Mouse (Mus musculus): Measurements from ENCODE around the gene Dtd1.

Dtd1 gene

DNA sequence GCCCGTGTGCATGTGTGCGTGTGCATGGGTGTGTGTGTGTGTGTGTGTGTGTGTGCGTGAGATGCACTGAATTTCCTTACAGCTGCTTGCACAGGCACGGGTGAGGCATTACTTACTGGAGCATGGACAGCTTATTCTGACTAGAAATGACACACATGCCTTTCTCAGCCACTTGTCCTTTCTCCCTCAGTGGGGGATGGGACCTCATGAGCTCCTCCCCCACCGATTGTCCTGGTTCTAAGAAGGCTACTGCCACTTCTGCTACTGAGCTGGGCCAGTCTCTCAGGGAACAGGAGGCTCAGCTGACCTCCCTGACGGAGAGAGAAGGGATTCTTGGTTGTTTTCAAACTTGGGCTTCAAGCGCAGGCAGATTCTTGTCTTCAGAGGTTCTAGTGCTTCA is 40.4 kb downstream of the Dtd1 start:
- no peak for DNase-seq (ENCODE audit: low spot score)

DNA sequence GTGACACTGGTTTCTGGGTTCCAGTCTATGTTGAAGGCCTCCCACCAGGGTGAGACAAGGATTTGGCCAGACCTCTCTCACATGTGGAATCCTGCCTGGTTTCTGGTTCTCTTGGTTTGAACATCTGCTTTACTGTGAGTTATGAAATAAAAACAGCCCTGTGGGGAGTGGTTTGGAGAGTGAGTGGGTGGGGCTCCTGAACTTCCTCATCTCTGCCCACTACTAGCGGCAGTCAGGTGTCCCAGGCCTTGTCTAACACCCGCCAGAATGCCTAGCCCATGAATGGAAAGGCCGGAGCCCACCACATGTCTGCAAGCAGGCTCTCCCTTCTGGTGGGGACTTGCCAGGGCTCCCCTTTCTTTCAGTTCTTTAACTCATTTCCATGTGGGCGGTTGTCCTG is 42.3 kb downstream of the Dtd1 start:
- no peak for DNase-seq (ENCODE audit: low spot score)

DNA sequence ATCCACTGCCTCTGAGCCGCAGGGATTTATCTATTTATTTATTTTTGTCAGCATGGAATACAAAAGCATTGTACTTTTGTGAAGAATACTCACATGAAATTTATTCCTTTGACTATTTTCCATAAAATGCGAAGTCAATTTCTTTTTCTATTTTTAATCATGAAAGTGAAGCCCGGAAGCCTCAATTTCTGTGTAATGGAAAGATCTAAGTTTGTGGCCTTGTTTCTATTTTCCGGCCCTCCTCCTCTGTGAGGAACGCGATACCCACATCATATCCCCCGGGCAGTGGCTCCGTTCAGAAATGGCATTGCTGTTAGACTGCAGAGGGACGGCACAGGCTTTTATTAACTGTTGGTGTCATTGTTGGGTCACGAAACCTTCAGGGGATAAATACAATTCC is 46.7 kb downstream of the Dtd1 start:
- DNase-seq (ENCODE audit: low spot score): no peak

DNA sequence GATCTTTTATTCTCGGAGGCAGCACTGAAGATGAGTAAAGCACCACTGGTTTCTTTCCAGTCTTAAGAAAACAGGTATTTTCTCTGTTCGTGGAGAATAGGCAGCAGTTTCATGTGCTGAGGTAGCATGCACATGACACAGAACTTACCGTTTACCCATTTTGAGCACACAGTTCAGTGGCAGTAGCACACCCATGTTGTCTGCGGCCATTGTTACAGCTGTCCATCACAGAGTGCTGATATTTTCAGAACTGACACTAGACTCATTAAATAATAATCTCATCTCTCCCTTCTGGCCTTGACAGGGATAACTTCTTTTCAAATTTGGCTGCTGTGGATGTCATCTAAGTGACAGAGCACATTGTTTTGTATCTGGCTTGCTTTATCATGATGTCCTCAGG is 47.5 kb downstream of the Dtd1 start:
- DNase-seq (ENCODE audit: low spot score): no peak

DNA sequence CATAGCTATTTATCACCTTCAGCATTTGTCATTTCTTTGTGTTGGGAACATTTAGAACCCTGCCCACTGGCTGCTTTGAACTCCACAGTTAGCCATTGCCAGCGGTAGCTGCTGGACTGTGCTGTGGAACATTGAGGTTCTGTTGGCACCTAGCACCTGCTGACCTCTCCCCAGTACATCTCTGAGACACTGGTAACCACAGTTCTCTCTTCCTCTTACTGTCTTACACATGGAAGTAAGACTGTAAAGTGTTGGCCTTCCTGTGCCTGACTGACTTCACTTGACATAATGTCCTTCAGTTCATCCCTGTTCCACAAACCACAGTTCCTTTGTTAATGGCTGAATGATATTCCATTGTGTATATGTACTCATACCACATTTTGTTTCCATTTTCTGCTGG is 50.3 kb downstream of the Dtd1 start:
- no peak for DNase-seq (ENCODE audit: low spot score)

DNA sequence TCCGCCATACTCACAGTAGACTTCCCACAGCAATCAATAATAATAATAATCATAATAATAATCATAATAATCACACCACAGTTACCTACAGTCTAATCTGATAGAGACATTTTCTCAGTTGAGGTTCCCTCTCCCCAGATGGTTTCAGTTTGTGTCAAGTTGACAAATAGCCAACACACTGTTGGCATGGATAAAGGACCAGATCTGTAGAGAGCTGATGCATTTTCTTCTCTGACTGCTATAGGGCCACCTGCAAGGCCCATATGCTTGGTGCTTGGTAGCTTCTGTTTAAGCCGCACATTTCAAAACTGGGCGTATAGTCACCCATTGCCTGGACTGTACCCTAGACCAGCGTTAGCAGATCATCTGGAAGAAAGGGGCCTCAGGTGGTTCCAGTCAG is 53.1 kb downstream of the Dtd1 start:
- DNase-seq (ENCODE audit: low spot score): no peak

DNA sequence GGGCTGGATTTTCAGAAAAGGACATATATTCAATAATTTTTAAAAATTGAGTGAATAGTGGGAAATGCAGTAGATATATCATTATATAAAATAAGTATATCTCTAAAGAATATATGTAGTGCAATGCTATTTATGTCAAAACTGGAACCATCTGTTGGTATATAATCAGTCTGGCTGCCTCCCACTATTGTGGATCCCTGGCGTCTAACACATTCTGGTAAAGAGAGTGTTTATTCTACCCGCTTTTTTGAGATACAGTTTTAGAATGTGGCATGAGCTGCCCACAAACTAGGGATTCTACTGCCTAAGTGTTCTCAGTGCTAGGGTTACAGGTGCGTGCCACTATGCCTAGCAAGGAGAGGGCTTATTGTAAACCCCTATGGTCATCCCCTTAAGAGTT is 55.6 kb downstream of the Dtd1 start:
- no peak for DNase-seq (ENCODE audit: low spot score)

DNA sequence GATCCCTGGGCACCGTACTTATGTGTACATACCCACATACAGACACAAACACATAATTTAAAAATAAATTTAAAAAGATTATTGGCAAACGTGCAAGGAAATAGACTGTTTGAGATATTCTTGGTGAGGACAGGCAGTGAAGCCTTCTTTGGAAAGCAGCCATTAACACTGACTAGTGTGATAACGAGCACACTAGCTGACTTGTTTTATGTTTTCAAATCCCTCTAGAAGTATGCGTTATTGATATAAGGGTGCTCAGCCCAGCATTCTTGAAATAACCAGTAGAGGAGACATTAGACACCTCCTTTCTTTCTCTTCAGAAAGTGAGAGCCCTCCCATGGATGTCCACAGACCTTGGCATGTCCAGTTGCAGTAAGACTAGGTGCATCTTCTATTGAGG is 68.8 kb downstream of the Dtd1 start:
- no peak for DNase-seq (ENCODE audit: low spot score)

DNA sequence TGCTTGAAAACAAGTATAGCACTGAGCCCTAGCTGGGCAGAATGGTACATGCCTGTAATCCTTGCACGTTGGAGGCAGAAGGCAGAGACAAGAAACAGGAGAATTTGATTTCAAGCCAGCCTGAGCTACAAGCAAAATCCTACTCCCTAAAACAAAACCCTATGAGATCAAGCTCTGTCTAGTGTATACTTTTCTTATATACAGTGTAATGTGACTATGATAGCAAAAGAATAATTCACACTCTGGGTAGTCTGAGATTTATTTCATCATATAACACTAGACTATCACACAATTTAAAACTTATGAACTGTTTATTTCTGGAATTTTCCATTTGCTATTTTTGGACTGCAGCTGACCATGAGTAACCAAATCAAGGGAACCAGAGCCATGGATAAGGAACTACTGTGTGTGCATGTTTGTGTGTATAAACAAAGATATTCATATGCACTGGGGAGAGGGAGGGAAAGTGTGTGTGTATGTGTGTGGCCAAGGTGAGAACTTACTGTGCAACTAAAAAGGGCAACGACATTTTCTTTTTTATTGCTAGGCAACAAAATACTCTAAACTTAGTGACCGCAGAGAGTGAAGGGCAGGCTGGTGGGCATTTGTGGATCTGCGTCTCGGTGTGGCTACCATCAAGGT is 70.7 kb downstream of the Dtd1 start:
- DNase-seq (ENCODE audit: low spot score): no peak

DNA sequence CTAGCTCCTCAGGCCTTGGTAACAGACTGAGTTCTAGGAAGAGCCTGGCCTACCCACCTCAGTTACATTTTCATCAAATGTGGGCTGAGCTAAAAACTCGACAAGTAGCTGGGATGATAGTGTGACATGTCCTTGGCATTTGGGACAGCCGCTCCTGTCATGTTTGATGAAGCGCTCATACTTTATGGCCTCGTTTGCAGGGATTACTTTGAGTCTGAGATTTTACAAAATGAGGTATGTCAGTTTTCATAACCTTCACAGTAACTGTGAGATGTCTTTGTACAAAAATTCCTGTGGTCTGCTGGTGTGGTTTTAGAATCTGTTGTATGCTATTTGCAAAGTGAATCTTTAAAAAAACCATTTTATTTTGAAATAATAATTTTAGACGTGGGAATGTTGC is 72.7 kb downstream of the Dtd1 start:
- no peak for DNase-seq (ENCODE audit: low spot score)

DNA sequence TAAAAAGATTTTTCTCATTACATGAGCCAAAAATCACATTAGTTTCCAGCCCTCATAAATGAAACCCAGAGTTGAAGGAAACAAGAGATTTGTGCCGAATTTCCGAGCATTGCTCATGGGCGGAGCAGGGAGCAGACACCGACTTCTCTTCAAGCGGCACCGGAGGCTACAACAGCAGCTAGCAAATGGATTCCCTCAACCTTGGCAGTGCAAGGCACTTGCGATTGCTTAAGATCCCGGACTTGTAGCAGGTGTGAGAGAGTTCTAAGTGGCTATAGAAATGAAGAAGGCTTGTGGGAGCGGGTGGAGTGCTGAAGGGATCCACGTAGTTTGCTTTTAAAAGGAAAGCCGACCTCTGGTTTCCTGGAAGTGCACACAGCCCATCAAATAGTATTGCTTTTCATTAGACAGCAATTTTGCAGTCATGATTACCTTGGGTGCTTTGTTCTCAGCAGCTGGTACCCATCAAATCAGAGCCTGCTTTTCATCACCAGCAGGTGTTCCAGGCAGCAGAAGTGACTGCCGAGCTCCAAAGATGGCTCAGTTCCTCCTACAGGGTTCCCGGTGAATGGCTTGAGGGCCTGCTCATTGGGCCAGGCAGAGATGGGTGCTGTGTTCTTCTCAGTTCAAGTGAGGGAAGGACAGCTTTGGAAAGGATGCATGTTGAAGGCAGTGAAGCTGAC is 77.0 kb downstream of the Dtd1 start:
- DNase-seq (ENCODE audit: low spot score): no peak

DNA sequence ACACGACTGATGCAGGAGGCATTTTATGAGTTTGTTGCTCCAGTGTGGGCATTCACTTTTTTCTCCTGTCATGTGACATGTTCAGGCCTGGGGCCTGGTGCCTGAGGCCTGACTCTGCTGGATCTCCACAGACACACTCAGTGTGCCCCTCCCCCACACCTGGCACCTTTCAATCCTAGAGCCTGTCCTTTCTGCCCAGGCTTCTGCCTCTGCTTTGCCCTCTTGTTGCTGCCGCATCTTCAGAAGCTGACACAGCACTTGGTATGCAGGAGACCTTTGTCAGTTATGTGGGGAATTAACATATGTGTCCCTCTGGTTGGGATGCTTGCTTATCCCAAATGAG is 77.5 kb downstream of the Dtd1 start:
- no peak for DNase-seq (ENCODE audit: low spot score)

DNA sequence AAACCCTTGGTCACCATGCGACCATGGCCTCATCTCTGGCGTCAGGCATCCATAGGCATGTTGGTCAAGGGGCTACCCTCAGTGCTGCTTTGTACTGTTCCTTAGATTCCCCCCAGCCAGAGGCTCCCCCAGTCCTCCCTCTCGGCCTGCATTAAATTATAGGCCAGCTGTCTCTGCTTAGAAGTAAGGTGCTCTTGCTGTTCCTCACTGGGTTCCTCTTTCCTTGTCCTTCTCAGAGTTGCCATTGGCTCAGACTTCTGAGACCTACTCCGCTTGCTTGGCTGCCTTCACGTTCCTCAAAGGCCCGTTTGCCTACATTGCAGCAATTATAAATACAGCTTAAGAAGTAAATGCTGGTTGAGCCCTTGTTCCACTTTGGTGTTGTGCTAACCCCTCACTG is 79.1 kb downstream of the Dtd1 start:
- DNase-seq (ENCODE audit: low spot score): no peak

DNA sequence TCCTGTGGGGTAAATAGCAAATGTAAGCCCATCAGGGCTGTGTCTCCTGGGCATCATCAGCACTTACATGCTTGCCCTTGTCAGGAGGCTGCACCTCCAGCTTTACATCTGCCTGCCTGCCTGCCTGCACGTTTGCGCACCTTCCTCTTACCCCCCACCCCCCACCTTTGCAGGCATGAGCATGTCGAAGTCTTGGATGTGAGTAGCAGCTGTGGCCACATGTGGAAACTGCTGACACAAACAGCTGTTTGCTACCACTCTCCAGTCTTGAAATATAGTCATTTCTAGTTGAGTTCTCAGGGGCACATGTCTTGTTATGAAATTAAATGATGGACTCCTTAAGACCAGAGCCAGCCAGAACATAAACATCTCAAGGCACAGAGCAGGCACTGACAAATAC is 79.7 kb downstream of the Dtd1 start:
- no peak for DNase-seq (ENCODE audit: low spot score)

DNA sequence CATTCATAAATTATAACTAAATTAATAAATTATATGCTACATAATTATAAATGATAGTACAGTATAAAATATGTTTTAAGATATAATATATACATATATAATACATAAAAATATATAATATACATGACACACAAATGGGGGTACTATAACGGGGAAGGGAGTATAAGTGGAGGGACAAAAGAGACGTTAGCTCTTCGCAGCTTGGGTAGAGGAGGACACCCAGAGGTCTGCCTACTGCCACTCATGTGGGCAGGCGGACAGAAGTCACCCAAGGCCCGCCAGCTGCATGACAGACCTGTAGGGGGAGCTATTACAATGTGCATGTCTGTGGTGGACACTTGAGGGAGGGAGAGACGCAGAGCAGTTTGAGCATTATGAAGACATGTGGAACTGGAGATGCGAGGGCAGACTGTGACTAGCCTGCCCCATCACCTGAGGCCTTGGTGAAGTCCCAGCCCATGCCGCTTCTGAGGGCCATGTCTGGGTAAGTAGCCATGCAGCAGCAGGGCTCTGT is 92.6 kb downstream of the Dtd1 start:
- DNase-seq (ENCODE audit: low spot score): no peak

DNA sequence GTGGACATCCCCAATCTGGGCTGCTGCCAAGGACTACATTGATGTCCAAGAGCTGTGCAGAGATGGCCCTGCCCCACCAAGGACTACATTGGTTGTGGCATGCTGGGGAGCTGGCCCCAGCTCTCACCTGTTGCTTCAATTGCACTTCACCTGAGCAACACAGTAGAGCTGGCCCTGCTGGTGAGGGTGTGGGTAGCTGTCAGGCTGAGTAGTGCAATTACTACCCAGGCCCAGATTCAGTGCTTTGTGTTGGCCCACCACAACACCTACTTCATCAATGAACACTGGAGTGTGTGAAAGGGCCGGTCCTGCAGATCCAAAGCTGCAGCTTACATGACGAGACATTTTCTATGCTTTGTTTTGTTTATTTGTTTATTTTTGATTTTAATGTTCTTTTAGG is 93.1 kb downstream of the Dtd1 start:
- no peak for DNase-seq (ENCODE audit: low spot score)

DNA sequence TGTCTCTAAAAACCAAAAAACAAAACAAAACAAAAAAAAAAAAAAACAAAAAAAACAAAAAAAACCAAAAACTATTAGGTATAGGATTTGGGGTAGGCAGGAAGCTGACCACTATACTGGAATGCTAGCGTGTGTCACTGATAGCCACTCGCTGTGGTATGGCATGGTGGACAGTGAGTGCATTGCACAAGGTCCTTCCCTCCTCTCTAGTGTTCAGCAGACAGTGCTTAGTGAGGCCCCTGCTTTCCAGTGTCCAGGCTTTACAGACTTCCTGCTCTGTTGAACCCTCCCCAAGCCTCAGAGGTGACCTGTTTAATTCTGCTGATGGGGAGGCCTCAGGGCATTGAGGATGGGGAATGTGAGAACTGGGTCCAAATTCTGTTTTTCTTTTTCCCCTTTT is 95.2 kb downstream of the Dtd1 start:
- DNase-seq (ENCODE audit: low spot score): no peak

DNA sequence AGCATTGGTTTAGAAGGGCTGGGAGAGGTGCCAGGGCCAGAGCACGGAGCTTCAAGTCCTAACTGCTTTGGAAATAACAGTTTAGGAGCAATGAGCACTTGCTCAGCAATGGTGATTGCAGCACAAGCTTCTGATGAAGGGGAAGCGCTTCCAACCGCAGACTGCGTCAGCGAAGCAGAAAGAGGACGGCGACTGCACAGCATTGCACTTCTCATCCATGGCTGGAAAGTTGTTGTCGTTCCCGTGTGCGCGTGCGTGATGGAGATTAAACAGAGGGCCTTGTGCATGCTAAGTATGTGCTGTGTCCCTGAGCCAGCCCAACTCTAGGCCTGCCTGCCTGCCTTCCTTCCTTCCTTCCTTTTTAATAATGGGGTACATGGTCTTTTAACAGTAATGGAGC is 98.3 kb downstream of the Dtd1 start:
- DNase-seq (ENCODE audit: low spot score): no peak

DNA sequence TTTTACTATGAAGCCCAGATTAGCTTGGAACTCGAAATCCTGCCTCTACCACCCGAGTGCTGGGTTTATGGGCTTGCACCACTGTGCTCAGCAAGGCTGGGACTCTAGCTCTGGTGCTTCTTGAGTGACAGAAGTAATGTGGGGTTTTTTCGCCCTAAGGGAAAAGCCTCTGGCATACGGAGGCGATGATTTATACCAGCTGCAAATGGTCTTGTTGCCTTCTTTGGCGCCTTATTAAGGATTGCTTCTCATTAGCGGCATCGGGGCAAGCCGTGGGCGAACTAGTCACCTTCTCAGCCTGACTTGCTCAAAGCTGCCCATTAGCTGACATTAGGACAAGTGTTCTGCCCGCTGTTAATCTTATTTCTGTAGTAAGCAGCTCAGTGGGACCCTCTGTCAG is 100.9 kb downstream of the Dtd1 start:
- no peak for DNase-seq (ENCODE audit: low spot score)

DNA sequence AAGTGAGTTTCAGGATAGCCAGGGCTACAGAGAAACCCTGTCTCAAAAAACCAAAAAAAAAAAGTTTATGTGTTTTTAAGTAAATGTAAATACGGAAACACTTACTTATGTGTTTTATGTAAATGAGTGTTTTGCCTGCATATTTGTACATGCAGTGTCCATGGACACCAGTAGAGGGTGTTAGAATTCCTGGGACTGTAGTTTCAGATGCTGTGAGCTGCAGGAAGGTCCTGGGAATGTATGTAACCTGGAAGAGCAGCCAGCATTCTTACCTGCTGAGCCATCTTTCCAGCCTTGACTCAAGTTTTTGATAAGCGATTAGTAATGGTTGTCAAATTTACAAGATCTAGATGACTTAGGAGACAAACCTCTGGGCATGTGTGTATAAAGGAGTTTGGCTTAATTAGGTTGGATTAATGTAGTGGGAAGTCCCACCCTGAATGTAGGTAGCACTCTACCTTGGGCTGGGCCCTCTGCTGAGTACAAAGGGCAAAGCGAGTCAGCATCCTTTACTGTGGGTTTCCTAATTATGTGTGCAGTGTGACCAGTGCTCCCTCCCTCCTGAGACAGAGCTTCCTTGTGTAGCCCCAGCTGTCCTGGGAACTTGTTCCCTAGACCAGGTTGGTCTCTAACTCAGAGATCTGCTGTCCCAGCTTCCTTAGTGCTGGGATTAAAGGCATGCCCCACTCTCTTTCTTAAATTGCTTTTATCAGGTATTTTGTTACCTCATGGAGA is 101.9 kb downstream of the Dtd1 start:
- DNase-seq (ENCODE audit: low spot score): no peak

DNA sequence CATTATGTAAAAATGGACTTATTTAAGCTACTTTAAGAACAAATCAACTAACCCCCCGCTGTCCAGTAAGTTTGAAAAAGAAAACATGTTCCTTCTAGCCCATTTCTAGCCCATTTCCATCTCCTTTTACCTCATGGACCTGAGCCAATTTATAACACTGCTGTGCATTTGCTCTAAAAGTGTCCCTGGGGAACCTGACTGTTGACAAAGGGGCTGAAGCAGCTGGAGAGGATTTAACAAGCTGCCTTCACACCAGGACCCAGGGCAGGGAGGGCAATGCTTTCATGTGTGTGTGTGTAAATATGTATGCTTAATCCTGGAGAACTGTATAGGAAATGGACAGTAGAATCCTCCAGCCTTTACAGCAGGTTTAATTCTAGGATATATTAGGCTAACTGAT is 109.6 kb downstream of the Dtd1 start:
- no peak for DNase-seq (ENCODE audit: low spot score)

DNA sequence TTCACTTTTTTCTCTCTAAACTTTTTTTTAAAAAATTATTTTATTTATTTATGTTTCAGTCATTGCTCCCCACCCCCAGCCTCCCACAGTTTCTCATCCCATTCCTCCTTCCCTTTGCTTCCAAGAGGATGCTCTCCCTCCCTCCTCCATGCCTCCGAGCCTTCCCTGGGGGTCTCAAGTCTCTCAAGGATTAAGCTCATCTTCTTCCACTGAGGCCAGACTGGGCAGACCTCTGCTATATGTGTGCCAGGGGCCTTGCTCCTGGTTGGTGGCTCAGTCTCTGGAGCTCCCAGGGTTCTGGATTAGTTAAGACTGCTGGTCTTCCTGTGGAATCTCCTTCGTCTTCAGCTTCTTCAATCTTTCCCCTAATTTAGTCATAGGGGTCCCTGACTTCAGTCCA is 110.0 kb downstream of the Dtd1 start:
- no peak for DNase-seq (ENCODE audit: low spot score)

DNA sequence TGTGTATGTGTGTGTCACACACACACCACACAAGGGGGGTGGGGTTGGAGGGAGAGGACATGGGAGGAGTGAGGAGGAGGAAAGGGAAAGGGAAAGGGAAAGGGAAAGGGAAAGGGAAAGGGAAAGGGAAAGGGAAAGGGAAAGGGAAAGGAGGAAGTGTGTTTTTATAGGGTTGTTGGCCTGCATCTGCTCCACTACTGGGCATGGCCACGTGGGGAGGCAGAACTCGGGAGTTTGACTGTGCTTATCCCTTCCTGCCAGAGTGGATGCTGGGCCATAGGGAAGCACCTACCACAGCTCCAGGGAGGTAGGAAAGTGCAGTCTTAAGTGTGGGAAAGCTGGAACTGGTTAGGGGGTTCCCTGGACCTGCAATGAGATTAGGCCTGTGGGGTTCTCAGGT is 114.9 kb downstream of the Dtd1 start:
- DNase-seq (ENCODE audit: low spot score): no peak

Measured in layer of hippocampus, adult 9-10 months (tissue).